Mouse (Mus musculus): ENCODE data around the gene Herc2. TPM values are rescaled to one million over a fixed set of nuclear protein-coding genes. Genes with fewer than 3 reads are reported as not detected.
"Not testable (repeated sequence)": the region's sequence is repeated elsewhere in the genome, so short reads cannot be mapped to it uniquely, and the experiment has no call there.

Gene Herc2
- 46.1 and 50.0 TPM in 2 replicates for polyA plus RNA-seq (2015; fragmentation: Nextera tagmentation; extraction: Ambion mirVana)

DNA sequence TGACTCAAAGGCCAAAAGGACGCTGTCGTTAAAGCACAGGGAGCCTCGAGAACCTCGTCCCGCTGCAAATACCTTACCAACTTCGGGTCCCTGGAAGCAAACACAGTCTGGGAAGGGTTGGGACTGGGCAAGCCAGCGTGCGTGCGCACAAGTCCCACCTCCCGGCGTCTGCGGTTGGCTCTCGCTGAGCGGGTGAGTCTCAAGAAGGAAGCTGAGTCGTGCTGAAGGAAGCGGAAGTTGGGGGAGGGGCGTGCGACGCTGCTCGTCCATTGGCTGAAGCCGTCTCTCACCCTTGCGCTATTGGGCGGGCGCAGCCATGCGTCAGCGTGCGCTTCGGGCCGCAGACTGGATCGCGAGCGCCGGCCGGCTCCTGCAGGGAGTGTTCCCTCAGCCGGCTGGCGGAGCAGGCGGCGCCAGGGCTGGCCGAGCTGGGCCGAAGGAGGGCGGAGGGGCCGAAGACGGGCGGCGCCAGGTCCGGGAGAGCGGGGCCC, at the start of gene Herc2:
TSS of gene Herc2 (plus strand) at position 366 of the 491 bp plus-strand sequence.
- peak within 1 kb of the TSS; percentile 84 for H3K27ac ChIP-seq (ENCODE audit: low read depth, low read length)
- H3K4me1 ChIP-seq (ENCODE audit: control insufficient read depth, insufficient read depth, low read depth, low read length) = peaks cover 22% of the 10 kb centered on the region
- H3K9me3 ChIP-seq (ENCODE audit: control insufficient read depth, low read length) = no peaks in the 10 kb centered on the region
- peak within 1 kb of the TSS; percentile 87 for H3K4me3 ChIP-seq (ENCODE audit: low read length)
- peak within 1 kb of the TSS; percentile 83 for H3K9ac ChIP-seq (ENCODE audit: low read depth, low read length)
- no peaks in the 10 kb centered on the region for H3K27me3 ChIP-seq (replicated peaks; ENCODE audit: control insufficient read depth, insufficient read depth, low read length)
- ATAC-seq = peak; percentile 100
- WGBS = under 1% methylated on average over 43 of the region's 47 CpGs
- H3K4me2 ChIP-seq (ENCODE audit: low read length) = peak within 1 kb of the TSS; percentile 77
- H3K36me3 ChIP-seq (ENCODE audit: control insufficient read depth, insufficient read depth, low read length) = 0 out of 2 replicates have a peak, but pooled peaks cover 3% of the 10 kb centered on the region

DNA sequence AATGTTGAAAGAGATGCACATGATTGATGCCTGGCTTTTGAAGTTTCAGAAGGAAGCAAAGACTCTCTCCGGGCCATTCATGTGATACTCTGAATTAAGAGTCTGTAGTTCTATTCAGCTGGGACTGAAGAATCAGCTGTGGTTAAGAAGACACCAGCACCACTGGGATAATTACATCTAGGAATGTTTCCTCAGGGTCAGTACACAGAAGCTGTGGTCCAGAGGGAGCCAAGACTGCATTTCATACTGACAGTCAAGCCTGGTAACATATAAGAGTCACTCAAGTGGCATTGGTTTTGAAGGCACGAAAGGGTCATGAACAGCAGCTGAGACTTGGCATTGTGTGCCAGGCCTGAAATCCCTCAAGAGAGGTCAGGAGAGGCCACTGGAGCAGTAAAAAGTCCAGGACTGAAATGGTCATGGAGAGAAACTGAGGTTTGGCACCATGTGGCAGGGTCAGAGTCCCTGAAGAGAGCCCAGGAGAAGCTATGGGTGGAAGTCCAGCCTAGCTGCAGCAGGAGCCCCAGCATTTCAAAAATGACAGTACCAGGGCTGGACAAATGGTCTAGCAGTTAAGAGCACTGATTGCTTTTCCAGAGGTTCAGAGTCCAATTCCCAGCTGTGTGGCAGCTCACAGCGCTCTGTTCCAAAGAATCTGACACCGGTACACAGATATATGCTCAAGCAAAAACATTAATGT, 39.5 kb upstream of the Herc2 start:
- no peak overlapping the region for H3K27ac ChIP-seq (ENCODE audit: low read depth, low read length)
- no peak overlapping the region for H3K9ac ChIP-seq (ENCODE audit: low read depth, low read length)
- no peak overlapping the region for H3K4me2 ChIP-seq (ENCODE audit: low read length)
- H3K36me3 ChIP-seq (ENCODE audit: control insufficient read depth, insufficient read depth, low read length) = no peaks in the 10 kb centered on the region
- peaks cover 2% of the 10 kb centered on the region; the same call in 1 of the 2 replicates for H3K4me1 ChIP-seq (ENCODE audit: control insufficient read depth, insufficient read depth, low read depth, low read length)
- no peak overlapping the region for H3K4me3 ChIP-seq (ENCODE audit: low read length)
- 76% methylated on average over 4 of the region's 4 CpGs for WGBS
- H3K9me3 ChIP-seq (ENCODE audit: control insufficient read depth, low read length) = no peaks in the 10 kb centered on the region; the same call in 1 of the 2 replicates
- no peaks in the 10 kb centered on the region for H3K27me3 ChIP-seq (replicated peaks; ENCODE audit: control insufficient read depth, insufficient read depth, low read length)
- ATAC-seq = no peak

DNA sequence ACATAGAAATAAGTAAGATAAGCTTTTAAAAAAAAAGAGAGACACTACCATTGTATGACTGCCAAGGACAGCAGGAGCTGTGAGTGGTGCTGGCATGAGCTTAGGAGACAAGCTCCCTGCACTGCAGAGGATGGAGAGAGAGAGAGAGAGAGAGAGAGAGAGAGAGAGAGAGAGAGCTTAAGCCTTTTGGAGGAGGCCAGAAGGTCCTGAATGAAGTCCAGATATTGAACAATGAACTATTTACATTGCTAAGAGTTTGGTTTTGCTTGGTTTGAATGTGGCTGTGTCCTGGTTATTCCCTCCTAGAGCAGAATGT, 39.0 kb upstream of the Herc2 start:
- peak; percentile 48; the same call in 1 of the 2 replicates for ATAC-seq
- H3K9me3 ChIP-seq (ENCODE audit: control insufficient read depth, low read length) = no peaks in the 10 kb centered on the region; the same call in 1 of the 2 replicates
- no peak overlapping the region for H3K4me3 ChIP-seq (ENCODE audit: low read length)
- H3K27me3 ChIP-seq (replicated peaks; ENCODE audit: control insufficient read depth, insufficient read depth, low read length) = no peaks in the 10 kb centered on the region
- peaks cover 2% of the 10 kb centered on the region for H3K36me3 ChIP-seq (ENCODE audit: control insufficient read depth, insufficient read depth, low read length)
- H3K27ac ChIP-seq (ENCODE audit: low read depth, low read length) = no peak overlapping the region
- peaks cover 2% of the 10 kb centered on the region; the same call in 1 of the 2 replicates for H3K4me1 ChIP-seq (ENCODE audit: control insufficient read depth, insufficient read depth, low read depth, low read length)
- no peak overlapping the region for H3K4me2 ChIP-seq (ENCODE audit: low read length)
- H3K9ac ChIP-seq (ENCODE audit: low read depth, low read length) = no peak overlapping the region

DNA sequence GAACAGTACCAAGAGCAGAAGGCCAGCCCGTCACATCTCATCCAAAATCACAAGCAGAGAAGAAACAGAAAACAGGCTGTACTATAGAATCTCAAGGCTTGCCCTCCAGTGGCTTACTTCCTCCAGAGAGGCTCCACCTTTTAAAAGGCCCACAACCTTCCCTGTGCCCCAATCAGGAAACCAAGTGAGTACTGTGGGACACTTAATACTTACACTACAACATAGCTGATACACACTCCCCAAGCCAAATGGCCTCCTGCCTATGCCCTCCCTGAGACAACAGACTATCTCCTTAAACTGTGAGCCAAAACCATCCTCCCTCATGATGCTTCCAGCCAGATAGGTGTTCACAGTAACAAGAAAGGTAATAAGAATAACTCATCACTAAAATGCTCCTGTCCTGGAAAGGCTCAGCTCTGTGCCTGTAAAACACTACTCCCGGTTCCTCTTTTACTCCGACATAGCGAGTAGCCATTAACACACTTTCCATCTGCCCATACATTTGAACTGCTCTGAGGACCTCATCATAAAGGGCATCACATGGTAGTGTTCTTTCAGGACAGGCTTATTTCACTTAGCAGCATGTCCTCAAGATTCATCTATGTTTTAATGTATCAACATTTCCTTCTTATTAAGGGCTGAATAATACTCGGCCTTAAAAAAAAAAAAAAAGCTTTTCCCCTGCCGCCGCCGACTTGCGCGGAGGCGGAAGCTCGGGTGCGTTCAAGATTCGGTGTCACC, 36.6 kb upstream of the Herc2 start:
- peaks cover 5% of the 10 kb centered on the region; the same call in 1 of the 2 replicates for H3K4me1 ChIP-seq (ENCODE audit: control insufficient read depth, insufficient read depth, low read depth, low read length)
- WGBS = 97% methylated on average over 14 of the region's 14 CpGs
- no peak for ATAC-seq
- no peaks in the 10 kb centered on the region for H3K27me3 ChIP-seq (replicated peaks; ENCODE audit: control insufficient read depth, insufficient read depth, low read length)
- H3K27ac ChIP-seq (ENCODE audit: low read depth, low read length) = no peak overlapping the region
- no peaks in the 10 kb centered on the region; the same call in 1 of the 2 replicates for H3K9me3 ChIP-seq (ENCODE audit: control insufficient read depth, low read length)
- peaks cover 3% of the 10 kb centered on the region for H3K36me3 ChIP-seq (ENCODE audit: control insufficient read depth, insufficient read depth, low read length)
- H3K4me3 ChIP-seq (ENCODE audit: low read length) = no peak overlapping the region
- no peak overlapping the region for H3K4me2 ChIP-seq (ENCODE audit: low read length)
- H3K9ac ChIP-seq (ENCODE audit: low read depth, low read length) = no peak overlapping the region

DNA sequence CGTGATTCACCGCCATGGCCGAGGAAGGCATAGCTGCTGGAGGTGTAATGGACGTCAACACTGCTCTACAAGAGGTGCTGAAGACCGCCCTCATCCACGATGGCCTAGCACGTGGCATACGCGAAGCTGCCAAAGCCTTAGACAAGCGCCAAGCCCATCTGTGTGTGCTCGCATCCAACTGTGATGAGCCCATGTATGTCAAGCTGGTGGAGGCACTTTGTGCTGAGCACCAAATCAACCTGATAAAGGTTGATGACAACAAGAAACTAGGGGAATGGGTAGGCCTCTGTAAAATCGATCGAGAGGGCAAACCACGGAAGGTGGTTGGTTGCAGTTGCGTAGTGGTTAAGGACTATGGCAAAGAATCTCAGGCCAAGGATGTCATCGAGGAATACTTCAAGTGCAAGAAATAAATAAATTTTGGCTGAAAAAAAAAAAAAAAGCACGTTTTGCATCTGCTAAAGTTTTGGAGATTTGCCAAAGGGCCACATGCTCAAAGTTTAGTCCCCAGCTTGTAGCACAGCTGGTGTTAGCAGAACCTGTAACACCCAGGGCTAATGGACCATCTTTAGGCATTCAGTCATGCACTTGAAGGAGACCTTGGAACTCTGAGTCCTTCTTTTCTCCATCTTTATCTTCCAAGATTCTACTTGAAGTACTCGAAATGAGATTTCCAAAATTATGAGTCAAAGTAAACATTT, 35.8 kb upstream of the Herc2 start:
- not testable (repeated sequence) for H3K36me3 ChIP-seq (ENCODE audit: control insufficient read depth, insufficient read depth, low read length); H3K4me1 ChIP-seq (ENCODE audit: control insufficient read depth, insufficient read depth, low read depth, low read length); H3K27me3 ChIP-seq (replicated peaks; ENCODE audit: control insufficient read depth, insufficient read depth, low read length); H3K4me3 ChIP-seq (ENCODE audit: low read length); H3K9me3 ChIP-seq (ENCODE audit: control insufficient read depth, low read length); H3K27ac ChIP-seq (ENCODE audit: low read depth, low read length); H3K4me2 ChIP-seq (ENCODE audit: low read length); H3K9ac ChIP-seq (ENCODE audit: low read depth, low read length); ATAC-seq
- 81% methylated on average over 5 of the region's 18 CpGs for WGBS

DNA sequence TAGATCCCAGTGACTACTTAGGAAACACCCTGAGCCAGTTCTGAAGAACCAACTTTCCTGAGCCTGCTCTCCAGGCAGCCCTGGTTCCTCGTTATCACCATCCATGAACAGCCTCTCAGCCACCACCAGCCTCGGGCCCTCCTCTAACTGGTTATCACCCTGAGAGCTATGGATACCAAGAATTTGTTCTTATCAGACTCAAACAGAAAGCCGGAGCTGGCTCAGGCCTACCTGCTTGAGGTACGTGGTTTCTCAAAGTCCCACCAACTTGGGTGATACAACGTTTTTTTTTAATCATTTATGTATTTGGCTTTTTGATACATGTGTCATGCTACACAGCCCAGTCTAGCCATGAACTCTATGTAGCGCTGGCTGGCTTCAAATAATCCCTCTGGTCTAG, 34.8 kb upstream of the Herc2 start:
- no peak for ATAC-seq
- H3K4me3 ChIP-seq (ENCODE audit: low read length) = no peak overlapping the region
- H3K9me3 ChIP-seq (ENCODE audit: control insufficient read depth, low read length) = no peaks in the 10 kb centered on the region; the same call in 1 of the 2 replicates
- no peak overlapping the region for H3K4me2 ChIP-seq (ENCODE audit: low read length)
- H3K27ac ChIP-seq (ENCODE audit: low read depth, low read length) = no peak overlapping the region
- WGBS = 88% methylated on average over 6 of the region's 6 CpGs
- H3K27me3 ChIP-seq (replicated peaks; ENCODE audit: control insufficient read depth, insufficient read depth, low read length) = no peaks in the 10 kb centered on the region
- H3K36me3 ChIP-seq (ENCODE audit: control insufficient read depth, insufficient read depth, low read length) = peaks cover 3% of the 10 kb centered on the region
- peaks cover 5% of the 10 kb centered on the region for H3K4me1 ChIP-seq (ENCODE audit: control insufficient read depth, insufficient read depth, low read depth, low read length)
- no peak overlapping the region for H3K9ac ChIP-seq (ENCODE audit: low read depth, low read length)

DNA sequence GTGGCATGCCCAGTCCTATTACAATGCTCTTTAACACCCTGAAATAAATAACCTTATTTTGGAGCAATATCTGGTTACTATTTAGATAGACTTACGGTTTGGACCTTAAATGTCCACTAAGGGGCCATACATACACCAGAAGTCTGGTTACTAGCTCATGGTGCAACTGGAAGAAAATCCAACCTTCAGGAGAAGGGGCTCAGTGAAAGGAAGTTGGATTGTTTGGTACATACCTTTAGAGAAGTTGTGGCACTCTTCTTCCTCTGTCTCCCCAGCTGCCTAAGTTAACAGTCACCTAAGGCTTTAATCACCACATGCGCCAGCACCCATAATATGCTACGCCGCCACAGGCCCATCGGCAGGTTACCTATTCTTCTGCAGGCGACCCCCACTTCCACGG, 34.2 kb upstream of the Herc2 start:
- H3K27ac ChIP-seq (ENCODE audit: low read depth, low read length) = no peak overlapping the region
- no peak overlapping the region for H3K4me2 ChIP-seq (ENCODE audit: low read length)
- no peaks in the 10 kb centered on the region for H3K27me3 ChIP-seq (replicated peaks; ENCODE audit: control insufficient read depth, insufficient read depth, low read length)
- H3K9ac ChIP-seq (ENCODE audit: low read depth, low read length) = no peak overlapping the region
- H3K9me3 ChIP-seq (ENCODE audit: control insufficient read depth, low read length) = no peaks in the 10 kb centered on the region; the same call in 1 of the 2 replicates
- ATAC-seq = no peak
- peaks cover 3% of the 10 kb centered on the region for H3K4me1 ChIP-seq (ENCODE audit: control insufficient read depth, insufficient read depth, low read depth, low read length)
- H3K4me3 ChIP-seq (ENCODE audit: low read length) = no peak overlapping the region
- WGBS = 94% methylated on average over 7 of the region's 7 CpGs
- H3K36me3 ChIP-seq (ENCODE audit: control insufficient read depth, insufficient read depth, low read length) = peaks cover 3% of the 10 kb centered on the region

DNA sequence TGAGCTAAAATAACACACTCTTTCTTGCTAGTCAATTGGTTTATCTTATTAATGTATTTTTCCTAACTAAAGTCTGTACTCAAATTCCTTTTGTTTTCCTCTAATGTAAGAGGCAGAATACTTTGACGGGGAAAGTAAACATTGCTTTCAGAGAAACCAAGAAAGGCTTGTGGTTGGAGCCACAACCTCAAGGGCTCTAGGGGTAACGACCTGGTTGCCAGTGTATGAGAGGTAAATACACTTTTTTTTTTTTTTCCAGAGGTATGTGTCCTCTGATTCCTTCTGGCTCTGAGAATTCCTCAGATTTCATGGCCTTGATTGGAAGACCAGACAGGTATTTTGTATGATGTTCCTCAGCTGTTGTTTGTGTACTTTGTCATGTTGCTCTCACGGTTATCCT, 32.2 kb upstream of the Herc2 start:
- ATAC-seq = no peak

More for the DNA sequence above, 32.2 kb upstream of the Herc2 start:
- Histone ChIP-seq H3K36me3 (ENCODE audit: control insufficient read depth, insufficient read depth, low read length) (peaks cover 3% of the 10 kb centered on the region), H3K4me3 (ENCODE audit: low read length) (no peak overlapping the region), H3K9me3 (ENCODE audit: control insufficient read depth, low read length) (no peaks in the 10 kb centered on the region; the same call in 1 of the 2 replicates), H3K27ac (ENCODE audit: low read depth, low read length) (no peak overlapping the region), H3K27me3 (replicated peaks; ENCODE audit: control insufficient read depth, insufficient read depth, low read length) (no peaks in the 10 kb centered on the region), H3K9ac (ENCODE audit: low read depth, low read length) (no peak overlapping the region), H3K4me1 (ENCODE audit: control insufficient read depth, insufficient read depth, low read depth, low read length) (peaks cover 3% of the 10 kb centered on the region), H3K4me2 (ENCODE audit: low read length) (peak overlapping the region; percentile 58)
- WGBS = 89% methylated on average over 3 of the region's 3 CpGs

Measured in hindbrain, embryonic 16.5 days (tissue).